Mouse (Mus musculus) lung, embryonic 16.5 days (tissue): Measurements from ENCODE around the gene Tmem239. TPM values are rescaled to one million over a fixed set of nuclear protein-coding genes. Genes with fewer than 3 reads are reported as not detected.
A peak's percentile ranks its signal among the peaks of the same experiment; 100 is the strongest.

ENCODE experiments used
- ATAC-seq: fragments of 200-750 bp; cut with Nextera tagmentation; 2 replicates; pipeline ENCODE4 v1.8.0; 2017; ENCODE audit warnings: low read depth, mild to moderate bottlenecking, moderate library complexity
- H3K27ac ChIP-seq: fragments of 300-500 bp; sonication (generic); 2 replicates; pipeline ENCODE4 v1.5.1; 2014; ENCODE audit warnings: mild to moderate bottlenecking, control low read depth, low read length
- H3K27me3 ChIP-seq: fragments of 300-500 bp; sonication (generic); 2 replicates; pipeline ENCODE4 v1.6.1; 2014; ENCODE audit warnings: low read depth, low read length, mixed read lengths; ENCODE audit not compliant: control insufficient read depth, insufficient read depth
- H3K36me3 ChIP-seq: fragments of 300-500 bp; sonication (generic); 2 replicates; pipeline ENCODE4 v1.6.1; 2014; ENCODE audit warnings: low read length; ENCODE audit not compliant: control insufficient read depth, insufficient read depth
- H3K4me1 ChIP-seq: fragments of 300-500 bp; sonication (generic); replicated peaks from 2 replicates; pipeline ENCODE4 v1.6.1; 2014; ENCODE audit warnings: low read length, mixed read lengths; ENCODE audit not compliant: control insufficient read depth, insufficient read depth
- H3K4me2 ChIP-seq: fragments of 300-500 bp; sonication (generic); 2 replicates; pipeline ENCODE4 v1.6.1; 2014; ENCODE audit warnings: low read depth, low read length, control low read depth
- H3K4me3 ChIP-seq: fragments of 300-500 bp; sonication (generic); 2 replicates; pipeline ENCODE4 v1.5.1; 2014; ENCODE audit warnings: mild to moderate bottlenecking, low read length, control low read depth
- H3K9ac ChIP-seq: fragments of 300-500 bp; sonication (generic); 2 replicates; pipeline ENCODE4 v1.6.1; 2014; ENCODE audit warnings: low read length, control low read depth
- H3K9me3 ChIP-seq: fragments of 300-500 bp; sonication (generic); 2 replicates; pipeline ENCODE4 v1.6.1; 2016; ENCODE audit warnings: low read length; ENCODE audit not compliant: control insufficient read depth
- WGBS: fragments of 180-500 bp; shearing (Covaris S2); extraction: QIAGEN DNeasy Blood & Tissue Kit; methylation state at CpG from one replicate; pipeline ENCODE4 v1.1.7; 2014; 5-methylcytosine and 5-hydroxymethylcytosine counted together
- polyA plus RNA-seq: library from polyadenylated mRNA; unstranded; fragments of >200 nt; fragmentation: Nextera tagmentation; extraction: Ambion mirVana; gene quantifications from 2 replicates; pipeline ENCODE4 v1.2.1, GENCODE M21; 2015

Gene Tmem239
- polyA plus RNA-seq, 1 experiment from 2014 or later, result not detected

- WGBS, result 66% methylated on average over 4 of the region's 4 CpGs
Measured at GRCm38 (mm10) chr2:130401891-130402290, 4.4 kb upstream of the Tmem239 start.

GRCm38 (mm10) chr2:130404939-130405338 is 1.3 kb upstream of the Tmem239 start, which contains the start of the genes Gm28372 and 1700020A23Rik:
Gm28372 (plus strand) TSS chr2:130405239.
1700020A23Rik (plus strand) TSS chr2:130405259.
- Histone ChIP-seq H3K36me3 (no peaks in the 10 kb centered on the region), H3K9me3 (no peaks in the 10 kb centered on the region), H3K27ac (no peak within 1 kb of the TSS), H3K27me3 (no peaks in the 10 kb centered on the region), H3K4me1 (no peaks in the 10 kb centered on the region; the same call in 1 of the 2 replicates), H3K9ac (no peak within 1 kb of the TSS), H3K4me3 (no peak within 1 kb of the TSS), H3K4me2 (no peak within 1 kb of the TSS)
- ATAC-seq, result no peak
- WGBS, result 89% methylated on average over 1 of the region's 1 CpGs

More at GRCm38 (mm10) chr2:130401891-130402290, 4.4 kb upstream of the Tmem239 start:
- H3K4me2 ChIP-seq, result no peak overlapping the region
- H3K9ac ChIP-seq, result no peak overlapping the region
- no peaks in the 10 kb centered on the region for H3K9me3 ChIP-seq
- no peaks in the 10 kb centered on the region for H3K36me3 ChIP-seq
- no peak overlapping the region for H3K4me3 ChIP-seq
- H3K27me3 ChIP-seq, result no peaks in the 10 kb centered on the region
- no peak for ATAC-seq
- peaks cover 4% of the 10 kb centered on the region; the same call in 1 of the 2 replicates for H3K4me1 ChIP-seq
- no peak overlapping the region for H3K27ac ChIP-seq

GRCm38 (mm10) chr2:130408194-130408593 is 1.9 kb downstream of the Tmem239 start:
- Histone ChIP-seq H3K36me3 (no peaks in the 10 kb centered on the region), H3K4me2 (no peak overlapping the region), H3K9me3 (no peaks in the 10 kb centered on the region), H3K9ac (no peak overlapping the region), H3K27ac (no peak overlapping the region), H3K4me1 (no peaks in the 10 kb centered on the region), H3K27me3 (no peaks in the 10 kb centered on the region), H3K4me3 (no peak overlapping the region)
- 11% methylated on average over 6 of the region's 6 CpGs for WGBS
- ATAC-seq, result peak; percentile 43; the same call in 1 of the 2 replicates

- no peak overlapping the region for H3K4me2 ChIP-seq
- H3K9me3 ChIP-seq, result no peaks in the 10 kb centered on the region
- 36% methylated on average over 16 of the region's 16 CpGs for WGBS
- H3K36me3 ChIP-seq, result no peaks in the 10 kb centered on the region
- H3K9ac ChIP-seq, result no peak overlapping the region
- no peak overlapping the region for H3K27ac ChIP-seq
- H3K4me1 ChIP-seq, result no peaks in the 10 kb centered on the region
- ATAC-seq, result peak; percentile 84
- no peaks in the 10 kb centered on the region for H3K27me3 ChIP-seq
- H3K4me3 ChIP-seq, result no peak overlapping the region
Measured at GRCm38 (mm10) chr2:130411558-130412495, 5.5 kb downstream of the Tmem239 start.

GRCm38 (mm10) chr2:130412775-130413174 is 6.5 kb downstream of the Tmem239 start:
- no peaks in the 10 kb centered on the region for H3K27me3 ChIP-seq
- 70% methylated on average over 3 of the region's 3 CpGs for WGBS
- H3K4me3 ChIP-seq, result no peak overlapping the region
- no peak for ATAC-seq
- H3K9me3 ChIP-seq, result no peaks in the 10 kb centered on the region
- no peaks in the 10 kb centered on the region for H3K4me1 ChIP-seq
- H3K4me2 ChIP-seq, result no peak overlapping the region
- H3K9ac ChIP-seq, result no peak overlapping the region
- H3K27ac ChIP-seq, result no peak overlapping the region
- no peaks in the 10 kb centered on the region for H3K36me3 ChIP-seq

- no peaks in the 10 kb centered on the region for H3K36me3 ChIP-seq
- ATAC-seq, result no peak
- H3K27me3 ChIP-seq, result no peaks in the 10 kb centered on the region
- no peak overlapping the region for H3K9ac ChIP-seq
- H3K27ac ChIP-seq, result no peak overlapping the region
- no peak overlapping the region for H3K4me3 ChIP-seq
- WGBS, result 75% methylated on average over 6 of the region's 6 CpGs
- H3K9me3 ChIP-seq, result no peaks in the 10 kb centered on the region
- no peaks in the 10 kb centered on the region for H3K4me1 ChIP-seq
- no peak overlapping the region for H3K4me2 ChIP-seq
Measured at GRCm38 (mm10) chr2:130414094-130414856, 8.0 kb downstream of the Tmem239 start.

- H3K27me3 ChIP-seq, result no peaks in the 10 kb centered on the region
- H3K9me3 ChIP-seq, result no peaks in the 10 kb centered on the region
- H3K9ac ChIP-seq, result no peak overlapping the region
- WGBS, result 92% methylated on average over 26 of the region's 26 CpGs
- H3K4me1 ChIP-seq, result peaks cover 10% of the 10 kb centered on the region
- H3K27ac ChIP-seq, result no peak overlapping the region
- no peak overlapping the region for H3K4me3 ChIP-seq
- no peak overlapping the region for H3K4me2 ChIP-seq
- ATAC-seq, result no peak
- no peaks in the 10 kb centered on the region for H3K36me3 ChIP-seq
Measured at GRCm38 (mm10) chr2:130421781-130422620, 15.7 kb downstream of the Tmem239 start.

GRCm38 (mm10) chr2:130423397-130424125 is 17.3 kb downstream of the Tmem239 start:
- Histone ChIP-seq H3K36me3 (no peaks in the 10 kb centered on the region), H3K9me3 (no peaks in the 10 kb centered on the region), H3K9ac (peak overlapping the region; percentile 87), H3K4me2 (peak overlapping the region; percentile 91), H3K27ac (peak overlapping the region; percentile 87), H3K4me3 (peak overlapping the region; percentile 75), H3K27me3 (no peaks in the 10 kb centered on the region), H3K4me1 (peaks cover 10% of the 10 kb centered on the region)
- WGBS, result 15% methylated on average over 43 of the region's 49 CpGs
- peak; percentile 67 for ATAC-seq
